Mouse (Mus musculus): ENCODE measurements around the gene Pebp1. TPM values are rescaled to one million over a fixed set of nuclear protein-coding genes. Genes with fewer than 3 reads are reported as not detected.

The Pebp1 gene
- total and polyA plus RNA-seq, 3 experiments, result 558 to 568 TPM; not detected in 1

GRCm38 (mm10) chr5:117278809-117279668 is 8.4 kb downstream of the Pebp1 start:
- Histone ChIP-seq H3K9ac (ENCODE audit: control insufficient read depth, low read depth, low read length, poor library complexity, severe bottlenecking) (no peak overlapping the region), H3K79me2 (ENCODE audit: control insufficient read depth, insufficient read depth, low read length, poor library complexity) (peaks cover 2% of the 10 kb centered on the region; the same call in 1 of the 2 replicates), H3K4me1 (ENCODE audit: control insufficient read depth in 1 of 2, insufficient read depth in 2 of 2, low read length in 2 of 2) (peaks cover 11 to 26% of the 10 kb centered on the region in 2 experiments), H3K36me3 (ENCODE audit: control insufficient read depth in 1 of 2, insufficient read depth in 2 of 2, low read length in 2 of 2) (peaks cover 1 to 25% of the 10 kb centered on the region in 2 experiments; a peak in 3 of 4 replicates), H3K27ac (ENCODE audit: control insufficient read depth, low read depth, low read length) (no peak overlapping the region), H3K4me3 (ENCODE audit: control insufficient read depth in 1 of 2, insufficient read depth in 1 of 2, low read depth in 2 of 2, low read length in 2 of 2) (no peak overlapping the region), H3K27me3 (ENCODE audit: control insufficient read depth in 1 of 2, insufficient read depth in 2 of 2, low read length in 2 of 2) (no peaks in the 10 kb centered on the region), H3K9me3 (replicated peaks; ENCODE audit: insufficient read depth, low read length) (no peaks in the 10 kb centered on the region)
- no peak for TF ChIP-seq BHLHE40 (IDR thresholded peaks at IDR 0.05; ENCODE audit: borderline replicate concordance, low read depth, low read length)
- TF ChIP-seq ETS1 (IDR thresholded peaks at IDR 0.05; ENCODE audit: low read depth, low read length), result no peak
- no peak for TF ChIP-seq KAT2A (conservative IDR thresholded peaks at IDR 0.05; ENCODE audit: low read depth, low read length)
- no peak for TF ChIP-seq ZC3H11A (IDR thresholded peaks at IDR 0.05; ENCODE audit: low read depth, low read length)
- no peak for TF ChIP-seq SIN3A (IDR thresholded peaks at IDR 0.05; ENCODE audit: low read length)
- no peak for TF ChIP-seq RCOR1 (IDR thresholded peaks at IDR 0.05; ENCODE audit: low read depth, low read length)
- TF ChIP-seq MEF2A (IDR thresholded peaks at IDR 0.05; ENCODE audit: extremely low read depth, insufficient replicate concordance, low read depth, low read length, poor library complexity, severe bottlenecking), result no peak
- TF ChIP-seq CHD1 (IDR thresholded peaks at IDR 0.05; ENCODE audit: low read depth, low read length), result no peak
- TF ChIP-seq MAZ (IDR thresholded peaks at IDR 0.05; ENCODE audit: low read depth, low read length), result no peak
- no peak for TF ChIP-seq ZNF384 (IDR thresholded peaks at IDR 0.05; ENCODE audit: low read depth, low read length)
- no peak for TF ChIP-seq MXI1 (IDR thresholded peaks at IDR 0.05; ENCODE audit: low read depth, low read length)
- no peak for TF ChIP-seq TAL1 (IDR thresholded peaks at IDR 0.05; ENCODE audit: low read length)
- TF ChIP-seq MAFK (IDR thresholded peaks at IDR 0.05; ENCODE audit: borderline replicate concordance, low read depth, low read length), result no peak
- no peak for TF ChIP-seq MAX (IDR thresholded peaks at IDR 0.05; ENCODE audit: low read length)
- no peak for TF ChIP-seq ZKSCAN1 (IDR thresholded peaks at IDR 0.05; ENCODE audit: low read depth, low read length)
- DNase-seq (ENCODE audit: low read depth, low spot score), result no peak

DNA sequence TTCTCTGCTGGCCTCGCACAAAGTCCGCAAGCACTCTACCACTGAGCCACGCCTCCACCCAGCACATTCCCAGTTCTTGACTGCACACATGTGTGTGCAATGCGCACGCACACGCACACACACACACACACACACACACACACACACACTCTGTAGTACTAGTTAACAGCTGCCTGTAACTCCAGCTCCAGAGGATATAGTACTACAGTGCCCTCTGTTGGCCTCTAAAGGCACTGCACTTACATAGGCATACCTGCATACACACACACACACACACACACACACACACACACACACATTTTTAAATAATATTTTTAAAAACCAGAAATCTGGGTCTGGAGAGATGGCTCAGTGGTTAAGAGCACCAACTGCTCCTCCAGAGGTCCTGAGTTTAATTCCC is 9.6 kb downstream of the Pebp1 start:
- Histone ChIP-seq H3K4me3 (ENCODE audit: control insufficient read depth in 1 of 2, insufficient read depth in 1 of 2, low read depth in 2 of 2, low read length in 2 of 2) (no peak overlapping the region), H3K27ac (ENCODE audit: control insufficient read depth, low read depth, low read length) (no peak overlapping the region), H3K79me2 (ENCODE audit: control insufficient read depth, insufficient read depth, low read length, poor library complexity) (no peaks in the 10 kb centered on the region), H3K9ac (ENCODE audit: control insufficient read depth, low read depth, low read length, poor library complexity, severe bottlenecking) (no peak overlapping the region), H3K27me3 (ENCODE audit: control insufficient read depth in 1 of 2, insufficient read depth in 2 of 2, low read length in 2 of 2) (no peaks in the 10 kb centered on the region), H3K36me3 (ENCODE audit: control insufficient read depth in 1 of 2, insufficient read depth in 2 of 2, low read length in 2 of 2) (peaks cover 0 to 23% of the 10 kb centered on the region in 2 experiments; a peak in 2 of 4 replicates), H3K4me1 (ENCODE audit: control insufficient read depth in 1 of 2, insufficient read depth in 2 of 2, low read length in 2 of 2) (peaks cover 11 to 23% of the 10 kb centered on the region in 2 experiments), H3K9me3 (replicated peaks; ENCODE audit: insufficient read depth, low read length) (no peaks in the 10 kb centered on the region)
- DNase-seq (ENCODE audit: low read depth, low spot score), result no peak
- TF ChIP-seq RAD21 (IDR thresholded peaks at IDR 0.05; ENCODE audit: low read depth, low read length) (peak; percentile 26; the same call in 1 of the 2 replicates), SMC3 (IDR thresholded peaks at IDR 0.05; ENCODE audit: low read depth, low read length) (peak; percentile 17; the same call in 1 of the 2 replicates), GATA1 (IDR thresholded peaks at IDR 0.05; ENCODE audit: low read depth, low read length) (no peak), CTCF (IDR thresholded peaks at IDR 0.05 in 2 of 3, conservative IDR thresholded peaks at IDR 0.05 in 1 of 3; ENCODE audit: control insufficient read depth in 1 of 3, insufficient read depth in 1 of 3, low read depth in 2 of 3, low read length in 3 of 3, poor library complexity in 1 of 3, severe bottlenecking in 1 of 3) (peak in 2 of 3 experiments; percentile 38 to 45; a peak in 5 of 6 replicates), MEF2A (IDR thresholded peaks at IDR 0.05; ENCODE audit: extremely low read depth, insufficient replicate concordance, low read depth, low read length, poor library complexity, severe bottlenecking) (no peak), MXI1 (IDR thresholded peaks at IDR 0.05; ENCODE audit: low read depth, low read length) (no peak)
